Mouse (Mus musculus) kidney, embryonic 16.5 days (tissue): Measurements from ENCODE around the gene Emsy. TPM values are rescaled to one million over a fixed set of nuclear protein-coding genes. Genes with fewer than 3 reads are reported as not detected.

Source experiments
- ATAC-seq: fragments of 200-750 bp; cut with Nextera tagmentation; 2 replicates; pipeline ENCODE4 v1.8.0; 2017; ENCODE audit warnings: moderate TSS enrichment; ENCODE audit not compliant: low FRiP score, low TSS enrichment
- H3K27ac ChIP-seq: fragments of 300-500 bp; sonication (generic); 2 replicates; pipeline ENCODE4 v1.5.1; 2014; ENCODE audit warnings: low read length
- H3K27me3 ChIP-seq: fragments of 300-500 bp; sonication (generic); 2 replicates; pipeline ENCODE4 v1.6.1; 2014; ENCODE audit warnings: low read length, control low read depth, mixed read lengths; ENCODE audit not compliant: insufficient read depth
- H3K36me3 ChIP-seq: fragments of 300-500 bp; sonication (generic); 2 replicates; pipeline ENCODE4 v1.6.1; 2014; ENCODE audit warnings: low read length, control low read depth, mixed read lengths; ENCODE audit not compliant: insufficient read depth
- H3K4me1 ChIP-seq: fragments of 300-500 bp; sonication (generic); 2 replicates; pipeline ENCODE4 v1.6.1; 2014; ENCODE audit warnings: low read length, control low read depth, mixed read lengths; ENCODE audit not compliant: insufficient read depth
- H3K4me2 ChIP-seq: fragments of 300-500 bp; sonication (generic); replicated peaks from 2 replicates; pipeline ENCODE4 v1.6.1; 2014; ENCODE audit warnings: low read depth, low read length
- H3K4me3 ChIP-seq: fragments of 300-500 bp; sonication (generic); 2 replicates; pipeline ENCODE4 v1.5.1; 2014; ENCODE audit warnings: mild to moderate bottlenecking, low read length
- H3K9ac ChIP-seq: fragments of 300-500 bp; sonication (generic); replicated peaks from 2 replicates; pipeline ENCODE4 v1.6.1; 2014; ENCODE audit warnings: low read length
- H3K9me3 ChIP-seq: fragments of 300-500 bp; sonication (generic); 2 replicates; pipeline ENCODE4 v1.6.1; 2016; ENCODE audit warnings: low read length, control low read depth
- WGBS: fragments of 180-500 bp; shearing (Covaris S2); extraction: QIAGEN DNeasy Blood & Tissue Kit; methylation state at CpG from one replicate; pipeline ENCODE4 v1.1.7; 2014; 5-methylcytosine and 5-hydroxymethylcytosine counted together
- polyA plus RNA-seq: library from polyadenylated mRNA; unstranded; fragments of >200 nt; fragmentation: Nextera tagmentation; extraction: Ambion mirVana; gene quantifications from 2 replicates; pipeline ENCODE4 v1.2.1, GENCODE M21; 2015

The Emsy gene
- polyA plus RNA-seq, 1 experiment from 2014 or later = 29.1 TPM

DNA sequence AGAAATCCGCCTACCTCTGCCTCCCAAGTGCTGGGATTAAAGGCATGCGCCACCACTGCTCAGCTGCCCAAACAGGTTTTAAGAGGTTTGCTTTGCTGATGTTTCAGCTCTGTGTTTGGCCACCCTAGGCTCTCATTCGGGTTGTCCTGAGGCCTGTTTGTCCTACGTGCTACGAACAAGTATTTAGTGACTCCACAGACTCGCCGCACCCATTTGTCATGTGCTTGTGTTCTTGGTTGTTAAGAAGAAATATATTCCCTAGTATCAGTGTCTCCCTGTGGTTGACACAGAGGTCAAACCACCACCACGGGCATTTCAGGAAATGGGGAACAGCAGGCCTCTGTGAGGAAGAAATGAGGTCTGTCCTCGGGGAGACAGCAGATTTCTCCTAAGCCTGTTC is 14.8 kb upstream of the Emsy start:
- Histone ChIP-seq H3K27me3 (no peaks in the 10 kb centered on the region), H3K4me1 (peaks cover 20% of the 10 kb centered on the region), H3K9ac (peak overlapping the region; percentile 14; the same call in 1 of the 2 replicates), H3K9me3 (no peaks in the 10 kb centered on the region), H3K4me3 (no peak overlapping the region), H3K4me2 (no peak overlapping the region), H3K27ac (peak overlapping the region; percentile 54), H3K36me3 (no peaks in the 10 kb centered on the region)
- whole genome bisulfite sequencing = 33% methylated on average over 9 of the region's 9 CpGs
- 0 out of 2 replicates have a peak, but pooled peaks have one; percentile 29 for ATAC-seq

DNA sequence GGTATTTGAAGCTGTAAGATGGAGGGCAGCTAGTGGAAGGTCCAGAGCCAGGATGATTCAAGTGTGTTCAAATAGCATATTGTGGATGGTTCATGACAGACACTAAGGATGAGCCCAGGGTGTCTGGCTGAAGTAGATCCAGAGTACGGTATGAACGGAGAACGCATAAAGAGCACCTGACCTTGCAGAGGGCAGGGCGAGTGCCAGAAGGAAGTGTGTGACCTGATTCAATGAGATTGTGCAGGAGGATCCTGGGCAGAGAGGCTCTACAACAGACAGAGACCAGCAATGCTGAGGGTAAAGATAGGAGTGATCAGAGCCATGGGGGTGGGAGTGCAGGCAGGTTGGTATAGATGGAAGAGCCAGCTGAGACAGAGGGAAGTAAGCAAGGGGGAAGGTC is 14.2 kb upstream of the Emsy start:
- no peak for ATAC-seq
- H3K9ac ChIP-seq = no peak overlapping the region
- no peaks in the 10 kb centered on the region for H3K36me3 ChIP-seq
- 61% methylated on average over 4 of the region's 4 CpGs for WGBS
- no peak overlapping the region for H3K4me3 ChIP-seq
- H3K27me3 ChIP-seq = no peaks in the 10 kb centered on the region
- no peak overlapping the region for H3K4me2 ChIP-seq
- H3K4me1 ChIP-seq = peaks cover 19% of the 10 kb centered on the region
- H3K27ac ChIP-seq = no peak overlapping the region
- no peaks in the 10 kb centered on the region for H3K9me3 ChIP-seq

DNA sequence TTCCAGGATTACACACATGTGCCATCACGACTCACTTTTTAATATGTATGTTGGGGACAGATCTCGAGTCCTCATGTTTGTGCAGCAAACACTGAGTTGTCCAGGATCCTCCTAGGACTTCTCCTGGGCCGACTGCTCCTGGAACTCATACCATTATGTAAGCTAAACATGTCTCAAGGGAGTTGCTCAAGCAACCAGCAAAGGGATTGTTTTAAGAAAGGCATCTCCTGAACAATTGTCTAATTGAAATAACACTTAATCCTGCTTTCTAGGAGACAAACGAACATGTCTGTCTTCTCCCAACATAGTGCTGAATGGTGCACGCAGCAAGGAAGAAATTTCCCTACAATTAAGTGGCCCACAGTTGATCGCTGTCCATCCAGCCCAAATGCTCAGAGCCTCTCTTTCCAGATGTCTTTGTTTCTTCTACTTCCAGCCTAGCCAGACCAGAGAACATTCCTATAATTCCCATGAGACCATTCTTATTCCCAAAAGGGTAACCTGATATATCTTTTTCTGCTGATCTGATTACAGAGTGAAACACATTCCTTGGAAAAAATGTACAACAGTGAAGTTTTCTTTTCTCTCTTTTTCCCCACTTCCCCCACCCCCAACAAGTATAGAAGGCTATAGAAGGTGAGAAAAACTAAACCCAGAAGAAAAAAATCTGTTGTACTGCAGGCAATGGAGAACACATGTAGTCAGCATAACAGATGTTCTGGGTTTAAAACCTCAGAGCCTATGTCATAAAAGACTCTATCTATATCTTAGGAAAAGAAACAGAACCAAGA is 11.6 kb upstream of the Emsy start:
- peaks cover 22% of the 10 kb centered on the region for H3K4me1 ChIP-seq
- no peak overlapping the region for H3K4me2 ChIP-seq
- H3K36me3 ChIP-seq = no peaks in the 10 kb centered on the region
- no peak overlapping the region for H3K27ac ChIP-seq
- no peaks in the 10 kb centered on the region for H3K27me3 ChIP-seq
- no peak overlapping the region for H3K4me3 ChIP-seq
- H3K9me3 ChIP-seq = no peaks in the 10 kb centered on the region
- ATAC-seq = no peak
- no peak overlapping the region for H3K9ac ChIP-seq
- WGBS = 65% methylated on average over 6 of the region's 6 CpGs

DNA sequence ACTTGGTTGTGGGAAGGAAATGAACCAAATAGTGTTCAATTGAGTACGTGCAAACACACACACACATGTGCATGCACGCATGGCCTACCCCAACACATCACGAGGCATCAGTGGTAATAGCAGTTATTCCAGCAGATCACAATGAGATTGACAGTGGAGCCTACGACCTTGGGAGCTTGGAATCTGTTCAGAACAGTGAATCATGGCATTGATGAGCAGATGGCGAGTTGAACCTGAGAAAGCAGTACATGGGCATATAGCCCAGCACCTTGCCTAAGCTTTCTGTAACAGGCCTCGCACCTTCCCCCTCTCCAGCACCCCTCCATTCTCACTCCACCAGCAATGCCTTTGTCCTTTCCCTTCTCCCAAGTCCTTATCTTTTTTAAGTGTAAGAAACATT is 9.1 kb upstream of the Emsy start:
- WGBS = 85% methylated on average over 6 of the region's 6 CpGs
- Histone ChIP-seq H3K4me2 (no peak overlapping the region), H3K27ac (no peak overlapping the region)

GRCm38 (mm10) chr7:98665166-98665565 is 8.6 kb upstream of the Emsy start:
- no peak for ATAC-seq
- Histone ChIP-seq H3K9ac (no peak overlapping the region), H3K36me3 (0 out of 2 replicates have a peak, but pooled peaks cover 3% of the 10 kb centered on the region), H3K27me3 (no peaks in the 10 kb centered on the region), H3K27ac (no peak overlapping the region), H3K9me3 (no peaks in the 10 kb centered on the region), H3K4me2 (no peak overlapping the region), H3K4me3 (no peak overlapping the region), H3K4me1 (peaks cover 6% of the 10 kb centered on the region; the same call in 1 of the 2 replicates)
- 53% methylated on average over 5 of the region's 5 CpGs for WGBS

More for the DNA sequence above, 9.1 kb upstream of the Emsy start:
- peaks cover 6% of the 10 kb centered on the region; the same call in 1 of the 2 replicates for H3K4me1 ChIP-seq
- no peaks in the 10 kb centered on the region for H3K36me3 ChIP-seq
- H3K9me3 ChIP-seq = no peaks in the 10 kb centered on the region
- no peak for ATAC-seq
- no peaks in the 10 kb centered on the region for H3K27me3 ChIP-seq
- H3K4me3 ChIP-seq = no peak overlapping the region
- H3K9ac ChIP-seq = no peak overlapping the region

DNA sequence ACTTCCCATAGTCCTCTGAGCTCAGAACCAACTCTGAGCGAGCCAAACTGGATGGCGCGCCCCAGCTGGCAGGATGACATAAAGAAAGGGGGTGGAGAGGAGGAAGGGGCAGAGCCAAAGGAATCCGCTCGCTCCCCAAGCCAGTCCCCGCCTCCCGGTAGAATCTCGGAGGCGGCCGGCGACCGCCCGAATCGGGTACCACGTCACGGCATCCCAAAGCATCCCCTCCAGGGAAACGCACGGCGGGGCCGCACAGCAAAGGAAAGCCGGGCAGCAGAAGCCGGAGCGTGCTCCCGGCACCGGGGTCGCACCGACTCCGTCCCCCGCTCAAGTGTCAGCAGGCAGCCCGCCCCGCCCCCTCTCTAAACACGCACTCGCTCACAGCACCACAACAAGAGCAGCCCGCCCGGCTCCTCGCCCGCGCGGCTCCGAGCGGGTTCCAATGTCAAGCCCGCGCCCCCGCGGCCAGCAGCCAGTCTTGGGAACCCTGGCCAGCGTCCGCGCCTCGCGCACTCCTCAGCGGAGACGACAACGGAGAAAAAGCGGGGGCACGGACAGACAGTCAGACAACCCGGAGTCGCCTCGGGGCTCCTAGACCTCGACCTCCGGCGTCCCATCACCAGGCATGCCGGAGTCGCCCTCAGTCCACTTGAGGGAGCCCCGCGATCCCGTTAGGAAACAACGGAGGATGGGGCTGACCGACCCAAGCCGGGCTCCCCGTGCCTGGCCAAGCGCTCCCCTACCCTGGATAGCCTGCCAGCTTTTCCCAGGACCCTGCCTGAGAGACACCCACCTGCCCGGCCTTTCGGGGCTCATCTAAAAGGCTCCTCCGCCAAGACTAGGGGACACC is 677 bp downstream of the Emsy start:
- peak overlapping the region; percentile 96 for H3K27ac ChIP-seq
- peak overlapping the region; percentile 89 for H3K9ac ChIP-seq
- no peaks in the 10 kb centered on the region for H3K27me3 ChIP-seq
- H3K4me3 ChIP-seq = peak overlapping the region; percentile 92
- ATAC-seq = peak; percentile 82
- peak overlapping the region; percentile 85 for H3K4me2 ChIP-seq
- H3K36me3 ChIP-seq = peaks cover 9% of the 10 kb centered on the region; the same call in 1 of the 2 replicates
- H3K4me1 ChIP-seq = peaks cover 21% of the 10 kb centered on the region
- WGBS = 0% methylated on average over 69 of the region's 74 CpGs
- H3K9me3 ChIP-seq = no peaks in the 10 kb centered on the region

GRCm38 (mm10) chr7:98651651-98652050 is 4.9 kb downstream of the Emsy start:
- H3K9ac ChIP-seq = no peak overlapping the region
- no peak for ATAC-seq
- H3K27ac ChIP-seq = no peak overlapping the region
- no peak overlapping the region for H3K4me3 ChIP-seq
- H3K27me3 ChIP-seq = no peaks in the 10 kb centered on the region
- H3K36me3 ChIP-seq = peaks cover 16% of the 10 kb centered on the region; the same call in 1 of the 2 replicates
- H3K4me2 ChIP-seq = no peak overlapping the region
- 73% methylated on average over 2 of the region's 2 CpGs for WGBS
- H3K4me1 ChIP-seq = peaks cover 12% of the 10 kb centered on the region
- no peaks in the 10 kb centered on the region for H3K9me3 ChIP-seq

DNA sequence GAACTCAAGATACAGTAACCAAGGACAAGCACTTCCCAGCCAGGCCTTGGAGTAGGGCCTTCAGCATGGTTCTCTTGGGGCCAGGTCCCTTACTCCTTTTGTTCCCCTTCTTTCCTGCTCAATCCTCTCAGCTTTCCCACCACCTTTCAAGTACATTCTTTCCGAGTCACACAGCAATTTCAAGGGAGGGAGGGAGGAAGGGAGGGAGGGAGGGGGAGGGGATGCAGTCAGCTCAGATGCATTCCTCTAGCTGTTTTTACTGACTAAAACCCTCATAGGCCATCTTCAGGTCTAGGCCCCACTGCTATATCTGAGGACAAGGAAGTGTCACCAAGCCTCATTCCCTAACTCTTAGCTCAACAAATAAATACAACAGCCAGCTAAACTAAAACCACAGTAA is 12.3 kb downstream of the Emsy start:
- no peak overlapping the region for H3K27ac ChIP-seq
- H3K27me3 ChIP-seq = no peaks in the 10 kb centered on the region
- peaks cover 29% of the 10 kb centered on the region for H3K36me3 ChIP-seq
- H3K4me3 ChIP-seq = no peak overlapping the region
- 8% methylated on average over 1 of the region's 1 CpGs for WGBS
- no peak overlapping the region for H3K4me2 ChIP-seq
- H3K4me1 ChIP-seq = no peaks in the 10 kb centered on the region
- no peak for ATAC-seq
- no peaks in the 10 kb centered on the region for H3K9me3 ChIP-seq
- no peak overlapping the region for H3K9ac ChIP-seq

GRCm38 (mm10) chr7:98636607-98637006 is 20.0 kb downstream of the Emsy start:
- no peaks in the 10 kb centered on the region for H3K4me1 ChIP-seq
- no peak overlapping the region for H3K4me3 ChIP-seq
- no peak for ATAC-seq
- H3K9ac ChIP-seq = no peak overlapping the region
- no peaks in the 10 kb centered on the region for H3K27me3 ChIP-seq
- no peak overlapping the region for H3K27ac ChIP-seq
- no peaks in the 10 kb centered on the region for H3K9me3 ChIP-seq
- 90% methylated on average over 2 of the region's 2 CpGs for WGBS
- peaks cover 24% of the 10 kb centered on the region for H3K36me3 ChIP-seq
- no peak overlapping the region for H3K4me2 ChIP-seq
